Mouse (Mus musculus) megakaryocyte, adult 5-6 weeks (primary cell): ENCODE results near the gene Gpr68. TPM values are rescaled to one million over a fixed set of nuclear protein-coding genes. Genes with fewer than 3 reads are reported as not detected.

Source experiments
- ATAC-seq: 2 replicates; pipeline ENCODE4 v1.8.0; 2016; ENCODE audit warnings: mild to moderate bottlenecking, inconsistent platforms; ENCODE audit not compliant: poor library complexity, severe bottlenecking
- total RNA-seq, 2 experiments: library from RNA; stranded (forward) in 1 of 2; stranded (reverse) in 1 of 2; fragments of 153-499, 151-499 nt in 1 of 2; fragments of 221-1000, 200-1000 nt in 1 of 2; gene quantifications; 2 replicates each; pipeline versions ENCODE4 v1.2.3 to v1.2.4; 2015 to 2017

Gpr68 gene
- total RNA-seq (2015) = 0.11 and 1.1 TPM in 2 replicates
- total RNA-seq (2017) = 0.49 and 0.77 TPM in 2 replicates

- ATAC-seq = peak; percentile 51
These were observed at the start of gene Gpr68 for GRCm38 (mm10) chr12:100907598-100908297. TSS of gene Gpr68 (minus strand) at chr12:100908198.

GRCm38 (mm10) chr12:100957257-100957656 lies 49.3 kb upstream of the Gpr68 start:
- ATAC-seq = no peak

DNA sequence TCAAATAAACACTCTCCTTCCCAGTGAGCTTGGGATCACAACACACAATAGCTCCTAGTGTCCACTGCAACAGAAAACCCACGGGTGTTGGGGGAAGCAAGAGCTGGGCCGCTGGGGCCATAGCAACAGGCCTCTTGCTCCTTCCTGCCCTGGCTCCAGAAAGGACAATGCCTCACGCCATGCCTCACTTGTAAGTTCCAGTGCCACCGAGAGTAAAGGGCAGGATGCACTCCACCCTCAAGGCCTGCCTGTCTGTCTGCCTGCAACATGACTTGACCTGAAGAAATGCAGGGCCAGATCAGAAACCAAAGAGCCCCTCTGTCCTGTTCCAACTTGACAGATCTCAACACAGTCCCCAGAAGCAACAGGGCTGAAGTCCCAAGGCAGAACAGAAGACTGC lies 48.8 kb upstream of the Gpr68 start:
- no peak for ATAC-seq

DNA sequence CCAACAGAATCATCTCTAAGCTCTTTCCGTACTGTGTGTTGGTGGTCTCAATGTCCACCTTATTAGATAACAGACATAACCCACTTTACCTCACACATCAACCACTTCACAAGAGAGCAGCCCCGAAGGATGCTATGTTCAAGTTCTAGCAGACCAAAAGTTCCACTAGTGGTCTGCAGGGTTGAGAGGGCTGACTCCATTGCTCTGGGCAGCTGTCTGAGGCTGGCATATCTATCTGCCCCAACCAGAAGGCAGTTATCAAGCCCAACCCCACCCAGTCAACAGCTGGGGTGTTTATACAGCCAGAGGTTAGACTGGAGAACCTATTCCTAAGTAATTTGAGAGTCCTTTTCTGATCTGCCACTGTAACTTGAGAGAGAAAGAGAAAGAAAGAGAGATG lies 48.0 kb upstream of the Gpr68 start:
- no peak for ATAC-seq

DNA sequence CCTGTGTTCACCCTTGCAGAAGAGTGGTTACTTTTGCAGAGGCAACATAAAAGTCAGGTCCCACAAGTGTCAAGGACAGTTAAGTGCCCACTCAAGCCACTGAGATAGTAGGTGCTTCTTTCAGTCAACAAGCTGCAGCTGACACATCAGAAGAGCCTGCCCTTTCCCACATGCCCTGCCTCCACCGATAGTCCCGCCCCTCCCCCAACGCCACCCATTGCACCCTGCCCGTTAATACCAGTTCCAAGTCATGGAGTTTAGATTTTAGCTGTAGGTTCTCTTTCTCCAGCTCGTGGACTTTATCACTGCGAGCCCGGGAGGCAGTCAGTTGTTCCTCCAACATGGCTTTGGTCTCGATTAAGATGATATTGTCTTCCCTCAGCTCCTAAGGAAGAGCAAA lies 45.9 kb upstream of the Gpr68 start:
- ATAC-seq = no peak

DNA sequence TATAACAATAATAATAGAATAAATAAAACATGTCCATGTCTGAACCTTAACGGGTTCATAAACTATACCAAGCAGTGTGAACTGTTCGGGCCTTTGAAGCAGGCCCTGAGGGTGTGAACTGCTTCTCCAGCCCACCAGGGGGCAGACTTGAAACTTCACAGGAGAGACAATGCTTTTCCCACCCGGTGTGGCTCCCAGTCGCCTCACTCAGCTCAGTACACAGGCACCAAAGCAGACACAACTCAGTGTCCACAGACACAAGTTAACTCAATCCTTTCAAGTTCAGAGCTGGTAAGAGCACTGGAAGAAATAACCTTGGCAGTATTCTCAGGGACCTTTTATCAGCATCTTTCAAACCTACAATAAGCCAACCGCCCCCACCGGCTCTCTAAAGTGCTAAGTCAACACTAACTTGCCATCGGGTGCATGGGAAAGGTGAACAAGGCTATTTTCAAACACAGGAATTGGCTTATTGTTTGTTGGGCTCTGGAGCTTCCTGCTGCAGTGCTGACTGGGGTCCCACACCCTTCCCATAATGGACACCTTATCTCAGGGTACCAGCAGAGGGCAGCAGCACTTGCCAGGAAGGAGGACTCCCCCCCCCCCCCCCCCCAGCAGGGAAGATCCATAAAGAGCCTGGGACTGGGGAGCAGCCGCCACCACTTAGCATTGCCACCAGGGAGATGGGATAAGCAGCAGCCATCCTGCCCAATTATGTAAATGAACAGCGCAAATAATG lies 44.4 kb upstream of the Gpr68 start:
- peak; percentile 80 for ATAC-seq

- no peak for ATAC-seq
These were observed 41.1 kb upstream of the Gpr68 start for GRCm38 (mm10) chr12:100949146-100949545.

DNA sequence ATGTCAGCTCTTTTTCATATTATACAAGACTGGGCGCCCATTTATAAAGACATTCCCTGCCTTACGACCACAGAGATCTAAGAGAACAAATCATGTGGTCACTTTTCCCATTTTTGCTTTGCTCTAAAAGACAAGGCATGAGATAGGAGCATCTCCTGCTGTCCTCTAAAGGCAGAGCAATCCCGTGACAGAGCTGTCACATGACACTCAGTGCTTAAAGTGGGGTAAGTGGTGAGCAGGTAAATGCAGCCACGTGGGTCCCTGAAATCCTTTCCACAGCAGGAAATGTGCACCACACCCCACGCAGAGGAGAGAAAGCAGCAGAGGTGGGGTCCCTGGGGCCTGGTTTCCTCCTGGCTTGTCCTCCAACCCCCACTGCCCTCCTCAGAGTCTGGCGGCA lies 40.0 kb upstream of the Gpr68 start:
- no peak for ATAC-seq

DNA sequence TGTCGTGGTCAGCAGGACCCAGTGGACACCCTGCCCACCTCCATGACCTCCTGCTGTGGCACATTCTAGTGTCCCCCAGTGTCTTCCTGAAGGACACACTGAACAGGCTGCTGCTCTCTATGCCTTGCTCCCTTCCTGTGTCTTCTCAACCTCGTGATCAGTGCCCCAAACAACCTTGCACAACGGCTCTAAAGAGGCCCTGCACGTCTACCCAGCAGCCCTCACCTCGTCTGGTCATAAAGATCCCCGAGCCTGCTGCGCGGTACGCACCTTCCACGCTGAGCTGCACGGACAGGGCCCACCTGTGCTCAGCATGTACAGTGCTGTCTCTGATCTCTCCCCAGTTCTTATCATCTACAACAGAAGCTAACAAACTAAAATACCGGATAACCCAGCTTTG lies 38.0 kb upstream of the Gpr68 start:
- ATAC-seq = no peak

GRCm38 (mm10) chr12:100945501-100945900 lies 37.5 kb upstream of the Gpr68 start:
- ATAC-seq = no peak

GRCm38 (mm10) chr12:100944921-100945336 lies 36.9 kb upstream of the Gpr68 start:
- ATAC-seq = no peak

GRCm38 (mm10) chr12:100943146-100943545 lies 35.1 kb upstream of the Gpr68 start:
- ATAC-seq = no peak

DNA sequence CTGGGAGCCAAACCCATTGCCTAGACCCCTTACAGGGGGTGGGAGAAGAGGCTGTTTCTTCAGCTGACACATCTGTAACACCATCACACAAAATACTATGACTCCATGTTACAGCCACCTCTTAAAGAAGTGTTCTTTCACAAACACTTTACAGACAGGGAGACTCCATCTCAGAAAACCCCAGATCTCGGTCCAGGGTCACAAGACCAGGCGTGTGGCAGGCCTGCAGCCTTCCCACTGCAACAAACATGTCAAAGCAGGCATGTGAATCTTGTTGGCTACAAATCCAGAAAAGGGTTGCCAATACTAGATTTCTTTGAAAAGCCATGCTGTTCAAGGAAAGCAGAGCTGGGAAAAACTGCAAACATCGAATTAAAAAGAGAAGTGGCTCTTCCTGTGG lies 33.4 kb upstream of the Gpr68 start:
- no peak for ATAC-seq

- ATAC-seq = peak; percentile 51
These were observed 29.7 kb upstream of the Gpr68 start for GRCm38 (mm10) chr12:100937441-100938360.

- no peak for ATAC-seq
These were observed 28.7 kb upstream of the Gpr68 start for GRCm38 (mm10) chr12:100936737-100937136.

DNA sequence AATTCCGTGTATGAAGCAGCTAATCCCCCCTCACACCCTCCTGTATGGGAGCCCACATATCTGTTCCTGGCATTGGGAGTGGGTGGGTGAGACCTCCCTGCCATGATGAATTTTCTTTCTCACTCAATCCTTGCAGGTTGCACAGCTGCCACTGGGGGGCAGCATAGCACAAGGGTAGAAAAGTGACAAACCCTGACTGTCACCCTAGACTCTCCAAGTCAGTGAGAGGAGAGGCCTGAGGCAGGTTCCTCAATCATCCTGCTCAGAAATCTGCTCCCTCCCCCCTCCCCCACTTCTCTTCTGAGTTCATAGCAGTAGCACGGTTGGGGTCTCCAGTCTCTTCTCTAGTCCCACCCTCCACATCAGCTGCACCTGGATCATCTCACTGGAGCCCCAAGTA lies 28.1 kb upstream of the Gpr68 start:
- ATAC-seq = peak; percentile 90

GRCm38 (mm10) chr12:100934796-100935195 lies 26.8 kb upstream of the Gpr68 start:
- no peak for ATAC-seq

DNA sequence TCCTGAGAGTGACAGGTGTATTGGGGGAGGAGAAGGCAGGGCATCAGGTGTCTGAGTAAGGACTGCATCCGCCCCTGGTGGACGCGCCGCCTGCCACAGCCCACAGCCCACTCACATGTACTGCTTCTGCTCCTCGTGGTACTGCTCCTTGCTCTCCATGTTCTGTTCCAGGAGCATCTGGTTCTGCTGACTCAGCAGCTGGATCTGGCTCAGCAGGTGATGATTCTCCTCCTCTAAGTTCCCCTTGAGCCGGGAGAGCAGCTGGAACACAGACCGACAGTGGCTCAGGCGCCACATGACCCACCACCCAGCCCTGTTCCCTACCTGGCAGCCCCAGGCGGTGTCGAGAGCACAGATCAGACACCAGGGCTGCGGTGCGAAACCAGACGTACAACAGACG lies 23.7 kb upstream of the Gpr68 start:
- ATAC-seq = no peak

DNA sequence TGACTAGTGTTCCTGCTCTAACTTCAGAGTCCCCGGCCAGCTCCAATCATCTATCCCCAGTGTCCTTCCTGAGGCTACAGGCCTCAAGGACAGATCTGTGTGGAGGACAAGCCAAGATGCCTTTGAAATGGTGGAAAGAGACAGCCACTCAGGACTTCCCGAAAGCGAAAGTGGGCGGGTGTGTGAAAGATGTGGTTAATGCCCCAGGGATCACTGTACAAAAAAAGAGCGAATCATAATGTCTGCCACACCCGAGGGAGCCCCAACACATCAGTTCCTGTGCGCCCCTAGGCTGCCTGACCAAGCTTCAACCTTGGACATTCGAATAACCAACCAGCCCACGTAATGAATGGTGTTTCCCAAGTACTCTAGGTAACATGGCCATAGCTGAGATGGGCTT lies 20.3 kb upstream of the Gpr68 start:
- ATAC-seq = no peak

GRCm38 (mm10) chr12:100925644-100926619 lies 17.9 kb upstream of the Gpr68 start:
- 0 out of 2 replicates have a peak, but pooled peaks have one; percentile 16 for ATAC-seq
